Mouse (Mus musculus): Measurements from ENCODE around the gene Gatad2a.

Gatad2a gene

DNA sequence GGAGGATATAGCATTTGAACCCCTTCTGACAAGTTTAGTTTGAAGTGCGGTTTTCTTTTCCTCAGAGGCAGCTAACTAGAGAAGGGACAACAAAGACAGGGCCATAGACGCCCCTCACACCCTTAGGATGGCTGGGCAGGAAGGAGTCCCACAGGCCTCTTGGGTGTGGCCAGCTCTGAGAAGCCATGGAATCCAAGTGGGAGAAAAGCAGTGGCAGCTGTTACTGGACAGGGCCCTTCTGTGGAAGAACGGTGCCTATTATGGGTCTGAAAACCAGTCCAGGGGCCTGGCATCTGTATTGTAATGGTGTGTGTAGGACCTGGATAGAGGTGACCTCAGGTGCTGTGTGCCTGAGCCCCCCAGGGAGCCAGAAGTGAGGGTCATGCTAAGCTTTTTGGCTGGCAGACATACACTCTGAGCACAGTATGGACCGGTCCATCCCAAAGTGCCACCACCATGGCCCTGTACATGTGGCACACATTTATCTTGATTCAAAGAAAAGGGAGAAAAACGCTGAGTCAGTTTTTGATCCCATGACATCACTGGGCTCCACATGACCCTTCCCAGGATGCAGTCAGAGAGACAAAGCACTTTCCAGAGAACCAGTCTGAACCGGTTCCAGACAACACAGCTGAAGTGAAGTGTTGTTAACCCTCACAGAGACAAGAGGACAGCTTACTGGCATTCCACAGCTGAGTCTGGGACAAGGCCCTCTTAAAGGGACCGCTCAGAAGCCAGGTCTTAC is 60.0 kb downstream of the Gatad2a start:
- no peak for DNase-seq (ENCODE audit: low spot score in 2 of 2)

- DNase-seq (ENCODE audit: low spot score in 2 of 2) = no peak
Observed at GRCm38 (mm10) chr8:69935431-69935830, 60.8 kb downstream of the Gatad2a start.

- DNase-seq (ENCODE audit: low spot score in 2 of 2) = no peak
Observed at GRCm38 (mm10) chr8:69934582-69934981, 61.6 kb downstream of the Gatad2a start.

DNA sequence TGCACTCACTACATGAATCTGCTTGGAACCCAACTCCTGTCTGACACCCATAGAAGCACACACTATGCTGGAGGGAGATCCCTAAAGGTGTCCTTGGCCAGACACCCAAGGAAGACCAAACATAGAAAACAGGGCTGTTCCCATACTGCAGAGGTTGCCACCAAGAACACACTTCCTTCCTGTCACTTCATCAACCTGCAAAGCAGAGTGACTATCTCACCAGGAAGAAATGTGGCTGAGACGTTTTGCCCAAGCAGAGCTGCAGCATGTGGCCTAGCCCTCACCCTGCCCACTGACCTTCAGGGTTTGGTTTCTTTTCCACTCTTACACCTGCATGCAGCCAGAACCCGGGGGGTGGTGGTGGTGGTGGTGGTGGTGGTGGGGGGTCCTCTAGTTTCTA is 62.4 kb downstream of the Gatad2a start:
- DNase-seq (ENCODE audit: low spot score in 2 of 2) = no peak

DNA sequence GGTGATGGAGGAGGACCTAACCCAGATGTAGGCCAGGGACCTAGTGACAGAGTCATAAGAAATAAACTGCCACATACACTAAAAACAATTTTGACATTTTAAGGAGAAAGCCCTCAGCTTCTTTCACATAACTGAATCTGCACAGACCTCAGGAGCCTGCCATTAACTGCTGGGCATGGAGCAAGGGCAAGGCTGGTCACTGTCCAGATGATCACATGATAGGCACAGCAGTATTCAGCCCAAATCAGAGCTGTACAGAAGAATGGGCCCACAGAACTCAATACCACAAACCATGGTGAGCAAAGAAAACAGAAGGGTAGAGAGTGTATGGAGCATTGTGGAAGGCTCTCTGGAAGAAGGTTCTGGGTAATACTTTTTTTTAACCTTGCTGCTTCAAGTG is 69.3 kb downstream of the Gatad2a start:
- no peak for DNase-seq (ENCODE audit: low spot score in 2 of 2)

DNA sequence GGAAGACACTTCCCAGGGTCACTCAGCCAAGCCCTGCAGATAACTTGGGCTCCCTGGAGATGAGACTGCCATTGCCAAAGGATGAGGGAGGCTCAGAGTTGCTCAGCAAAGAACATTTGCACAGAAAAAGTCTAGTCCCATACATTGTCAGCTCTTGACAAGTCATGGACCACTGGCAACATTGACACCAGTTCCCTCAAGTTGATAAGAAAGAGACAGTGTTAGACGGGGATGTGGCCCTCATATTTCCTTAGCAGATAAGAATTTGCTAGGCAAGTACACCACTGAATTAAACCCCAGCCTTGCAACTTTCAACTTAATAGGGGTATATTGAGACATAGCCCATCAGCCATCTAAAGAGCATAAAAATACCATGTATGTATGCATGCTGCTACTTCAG is 72.2 kb downstream of the Gatad2a start:
- no peak for DNase-seq (ENCODE audit: low spot score in 2 of 2)

DNA sequence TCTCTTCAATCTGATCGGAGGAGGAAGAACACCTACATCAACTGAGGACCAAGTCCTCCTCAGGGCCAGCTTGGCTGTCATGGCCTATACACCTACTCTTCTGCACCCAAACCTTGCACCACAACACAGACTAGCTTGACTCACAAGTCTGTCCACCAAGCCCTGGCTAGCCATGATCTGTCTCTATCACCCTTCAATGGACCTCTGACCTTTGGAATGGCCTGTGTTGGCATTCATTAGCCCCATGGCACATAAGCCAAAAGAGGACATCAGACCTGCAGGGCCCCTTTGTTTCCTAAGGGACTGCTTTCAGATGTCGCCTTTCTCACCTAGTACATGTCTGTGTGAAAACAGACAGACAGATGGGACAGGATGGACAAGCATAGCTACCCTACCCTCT is 75.0 kb downstream of the Gatad2a start:
- no peak for DNase-seq (ENCODE audit: low spot score in 2 of 2)

DNA sequence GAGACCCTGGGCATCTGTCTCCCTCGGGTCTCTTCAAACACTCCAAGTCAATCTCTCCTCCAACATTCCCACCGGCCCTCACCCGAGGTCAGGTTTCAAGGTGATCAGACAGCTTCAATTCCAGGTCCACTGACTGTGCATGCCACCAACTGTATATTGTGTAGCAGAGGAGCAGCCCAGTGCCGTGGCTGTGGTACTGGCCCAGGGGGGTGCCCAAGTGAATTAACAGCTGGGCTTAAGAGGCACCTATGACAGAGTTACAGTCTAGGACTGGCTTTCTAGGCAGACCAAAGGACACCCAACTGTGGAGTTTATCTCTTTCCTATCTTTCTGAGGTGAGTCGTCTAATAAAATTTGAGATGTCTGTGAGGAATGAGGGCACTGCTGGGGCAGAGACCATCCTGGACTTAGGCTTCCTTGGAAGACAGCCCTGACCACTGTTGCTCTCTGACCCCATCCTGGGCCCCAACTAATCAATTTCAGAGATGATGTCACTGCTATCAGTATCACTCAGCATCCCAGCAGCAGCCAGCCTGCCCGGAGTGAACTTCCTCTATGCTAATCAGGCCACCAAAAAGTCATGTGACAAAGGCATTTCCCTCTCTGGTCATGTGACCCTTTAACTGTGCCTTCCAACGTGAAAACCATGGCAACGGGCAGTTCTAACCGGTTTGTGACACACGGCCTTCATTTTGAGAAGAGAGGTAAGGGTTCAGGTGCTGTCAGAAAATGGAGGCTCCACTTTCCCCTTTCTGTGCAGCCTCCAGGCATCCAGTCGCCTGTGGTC is 76.1 kb downstream of the Gatad2a start:
- peak; percentile 76 to 83 for DNase-seq (ENCODE audit: low spot score in 2 of 2)

DNA sequence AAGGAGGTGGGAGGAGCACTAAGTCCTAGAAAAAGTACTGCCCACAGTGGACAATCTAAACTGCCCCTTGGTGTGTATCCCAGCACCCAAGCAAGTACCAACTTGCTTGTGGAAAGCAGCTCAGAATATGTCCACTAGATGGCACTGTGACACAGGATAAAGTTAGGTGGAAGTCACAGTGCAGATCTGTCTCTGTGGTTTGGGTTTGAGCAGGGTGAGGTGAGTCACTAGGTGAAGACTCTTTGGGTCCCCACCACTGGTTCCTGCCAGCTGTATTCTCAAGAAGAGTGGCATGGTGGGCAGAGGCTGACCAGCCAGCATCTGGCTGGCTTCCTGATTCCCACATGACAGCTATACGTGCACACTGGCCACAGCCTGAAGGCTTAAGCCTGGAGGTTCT is 77.2 kb downstream of the Gatad2a start:
- DNase-seq (ENCODE audit: low spot score in 2 of 2) = peak; percentile 83 to 91

DNA sequence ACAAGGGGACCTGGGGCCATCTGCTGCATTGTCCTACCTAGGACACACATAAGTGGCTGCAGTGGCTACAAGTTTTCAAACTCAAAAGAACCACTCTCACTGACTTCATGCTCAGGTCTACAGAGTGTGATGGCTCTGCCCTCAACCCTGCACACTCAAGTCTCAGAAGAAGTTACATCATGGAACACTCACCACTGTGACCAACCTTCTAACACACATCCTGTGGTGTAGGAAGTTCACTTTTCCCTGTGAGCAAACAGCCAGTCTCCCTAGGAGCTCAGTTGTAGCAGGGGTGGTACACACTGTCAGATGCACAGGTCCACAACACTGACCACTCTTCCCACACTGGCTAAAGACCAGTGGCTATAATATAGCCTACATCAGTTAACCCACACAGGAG is 77.7 kb downstream of the Gatad2a start:
- DNase-seq (ENCODE audit: low spot score in 2 of 2) = no peak

GRCm38 (mm10) chr8:69915748-69916147 is 80.4 kb downstream of the Gatad2a start:
- DNase-seq (ENCODE audit: low spot score in 2 of 2) = no peak

- DNase-seq (ENCODE audit: low spot score in 2 of 2) = no peak
Observed at GRCm38 (mm10) chr8:69914526-69914925, 81.7 kb downstream of the Gatad2a start.

DNA sequence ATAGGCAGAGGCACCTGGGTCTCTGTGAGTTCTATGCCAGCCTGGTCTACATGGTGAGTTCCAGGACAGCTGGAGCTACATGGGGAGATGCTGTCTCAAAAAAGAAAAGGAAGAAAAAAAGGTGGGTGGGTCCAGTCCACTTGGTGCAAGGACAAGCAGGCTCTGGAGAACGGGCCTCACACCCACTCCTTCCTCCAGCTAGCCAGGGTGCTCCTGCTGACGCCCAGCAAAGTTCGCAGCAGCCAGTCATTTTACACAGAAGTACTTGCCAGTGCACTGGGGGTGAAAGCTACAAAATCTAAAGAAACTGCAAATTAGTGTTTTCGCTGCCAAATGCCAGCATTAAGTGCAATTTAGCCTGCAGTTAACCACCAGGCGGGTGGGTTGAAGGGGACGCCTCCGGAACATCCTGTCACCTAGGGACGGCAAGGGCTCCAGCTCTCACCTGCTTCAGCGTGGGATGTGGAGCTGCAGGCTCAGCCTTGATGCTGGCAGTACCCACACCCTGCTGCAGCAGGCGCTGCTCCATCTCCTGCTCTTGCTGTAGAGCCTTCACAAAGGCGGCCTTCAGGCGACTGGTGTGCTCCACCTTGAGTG is 83.6 kb downstream of the Gatad2a start:
- no peak for DNase-seq (ENCODE audit: low spot score in 2 of 2)

DNA sequence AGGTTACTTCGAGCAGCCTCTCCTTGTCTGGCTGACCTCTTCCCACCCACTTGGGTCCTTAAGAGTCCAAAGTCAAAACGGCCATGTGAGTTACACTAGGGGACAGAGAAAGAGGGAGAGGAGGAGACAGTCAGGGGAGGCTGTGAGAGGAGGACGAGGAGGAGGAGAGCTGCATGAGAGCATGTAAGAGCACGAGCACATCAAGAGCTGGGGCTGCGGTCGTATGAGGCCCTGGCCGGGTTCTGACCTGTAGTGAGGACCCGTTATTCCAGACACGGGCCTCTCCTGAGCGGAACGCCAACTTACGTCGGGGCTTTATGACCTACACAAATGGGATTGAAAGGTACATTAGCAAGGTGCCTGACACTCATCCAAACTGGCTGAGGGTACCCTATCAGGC is 84.3 kb downstream of the Gatad2a start:
- no peak for DNase-seq (ENCODE audit: low spot score in 2 of 2)

DNA sequence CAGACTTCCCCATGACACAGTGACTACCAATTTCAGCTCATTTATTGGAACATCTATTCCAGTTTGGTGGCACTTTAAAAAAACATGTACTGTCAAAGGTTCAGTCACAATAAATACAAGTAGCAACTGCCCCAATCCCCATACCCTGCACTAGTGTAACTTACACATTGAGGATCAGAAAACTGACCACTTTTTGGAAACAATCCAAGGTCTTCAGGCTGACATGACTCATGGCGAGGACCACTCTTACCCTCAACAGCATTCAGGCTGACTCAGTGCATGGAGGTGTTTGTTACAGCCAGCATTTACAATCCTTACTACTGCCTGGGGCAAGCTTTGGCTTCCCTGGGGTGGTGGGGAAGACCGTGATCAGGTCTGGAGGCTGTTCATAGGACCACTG is 89.1 kb downstream of the Gatad2a start:
- DNase-seq (ENCODE audit: low spot score in 2 of 2) = no peak

DNA sequence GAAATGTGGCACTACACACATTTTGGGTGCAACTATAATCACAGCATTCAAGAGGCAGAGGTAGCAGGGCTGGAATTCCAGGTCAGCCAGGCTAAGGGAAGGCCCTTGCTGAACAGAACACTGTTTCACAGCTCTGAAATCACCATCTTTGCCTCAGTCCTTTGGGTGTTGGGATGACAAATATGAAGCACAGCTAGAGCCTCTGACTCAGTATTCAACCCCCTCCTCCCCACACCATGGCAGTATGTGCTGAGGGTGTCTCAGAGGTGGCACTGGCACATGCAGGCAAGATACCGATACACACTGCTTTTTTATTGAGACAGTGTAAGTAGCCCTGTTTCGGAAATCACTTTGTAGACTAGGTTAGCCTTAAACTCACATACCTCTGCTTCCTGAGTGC is 89.9 kb downstream of the Gatad2a start:
- no peak for DNase-seq (ENCODE audit: low spot score in 2 of 2)

DNA sequence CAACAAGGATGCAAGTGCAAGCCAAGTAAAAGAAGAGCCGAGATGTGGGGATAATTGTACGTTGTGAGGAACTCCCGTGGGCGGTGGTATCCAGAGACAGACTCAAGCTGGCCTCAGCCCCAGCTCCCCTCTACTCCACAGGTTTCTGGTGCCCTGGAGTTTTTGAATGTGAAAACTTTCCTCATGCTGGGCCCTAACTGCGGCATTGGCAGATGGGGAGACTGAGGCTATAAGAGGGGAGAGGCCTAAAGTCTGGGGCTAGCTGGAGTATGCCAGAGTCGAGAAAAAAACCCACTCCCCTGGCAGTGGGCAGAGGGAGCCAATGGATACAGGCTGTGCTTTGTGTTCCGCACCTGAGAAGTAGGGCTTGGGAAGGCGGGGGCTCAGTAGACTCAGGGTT is 92.1 kb downstream of the Gatad2a start:
- DNase-seq (ENCODE audit: low spot score in 2 of 2) = no peak

DNA sequence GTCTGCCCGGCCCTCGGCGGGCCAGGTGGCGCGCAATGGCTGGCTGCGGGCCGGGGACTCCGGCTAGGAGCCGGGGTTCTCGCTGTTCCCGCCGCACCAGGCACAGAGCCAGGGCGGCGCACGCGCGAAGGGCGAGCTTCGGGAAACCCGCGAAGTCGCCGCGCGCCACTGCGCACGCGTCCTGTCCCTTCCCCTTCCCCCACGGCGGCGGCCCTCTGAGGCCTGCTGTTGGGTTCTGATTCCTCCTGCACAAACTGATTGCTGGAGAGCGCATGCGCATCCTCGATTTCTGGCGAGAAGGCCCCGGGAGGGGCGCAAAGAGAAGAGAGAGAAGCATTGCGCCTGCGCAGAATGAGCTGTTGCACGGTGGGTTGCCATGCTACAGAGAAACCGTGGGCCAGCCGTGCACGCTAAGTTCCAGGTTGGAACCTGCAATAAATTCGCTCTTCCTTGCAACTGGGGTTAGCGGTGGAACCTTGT is 93.1 kb downstream of the Gatad2a start:
- DNase-seq (ENCODE audit: low spot score in 2 of 2) = peak; percentile 97 to 99

DNA sequence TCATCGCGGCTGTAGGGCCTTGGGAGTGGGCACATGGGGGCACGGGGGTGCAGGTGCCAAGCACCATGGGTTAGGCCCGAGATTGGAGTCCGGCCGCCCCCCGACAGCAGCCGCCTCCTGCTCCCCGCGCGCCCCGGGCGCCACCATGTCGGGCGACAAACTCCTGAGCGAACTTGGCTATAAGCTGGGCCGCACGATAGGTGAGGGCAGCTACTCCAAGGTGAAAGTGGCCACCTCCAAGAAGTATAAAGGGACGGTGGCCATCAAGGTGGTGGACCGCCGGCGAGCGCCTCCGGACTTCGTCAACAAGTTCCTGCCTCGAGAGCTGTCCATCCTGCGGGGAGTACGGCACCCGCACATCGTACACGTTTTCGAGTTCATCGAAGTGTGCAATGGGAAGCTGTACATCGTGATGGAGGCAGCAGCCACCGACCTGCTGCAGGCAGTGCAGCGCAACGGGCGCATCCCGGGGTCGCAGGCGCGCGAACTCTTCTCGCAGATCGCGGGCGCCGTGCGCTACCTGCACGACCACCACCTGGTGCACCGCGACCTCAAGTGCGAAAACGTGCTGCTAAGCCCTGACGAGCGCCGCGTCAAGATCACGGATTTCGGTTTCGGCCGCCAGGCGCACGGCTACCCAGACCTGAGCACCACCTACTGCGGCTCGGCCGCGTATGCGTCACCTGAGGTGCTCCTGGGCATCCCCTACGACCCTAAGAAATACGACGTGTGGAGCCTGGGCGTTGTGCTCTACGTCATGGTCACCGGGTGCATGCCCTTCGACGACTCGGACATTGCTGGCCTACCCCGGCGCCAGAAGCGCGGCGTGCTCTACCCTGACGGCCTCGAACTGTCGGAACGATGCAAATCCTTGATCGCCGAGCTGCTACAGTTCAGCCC is 93.8 kb downstream of the Gatad2a start, which contains the start of the genes Tssk6, Ndufa13 and Yjefn3:
Gene Tssk6 (plus strand): TSS at position 22 of the 900 bp plus-strand sequence.
Gene Ndufa13 (minus strand): TSS at position 396 of the 900 bp plus-strand sequence.
Gene Yjefn3 (minus strand): TSS at position 550 of the 900 bp plus-strand sequence.
- DNase-seq (ENCODE audit: low spot score in 2 of 2) = peak; percentile 54 to 84

GRCm38 (mm10) chr8:69901484-69902162 is 94.6 kb downstream of the Gatad2a start:
- peak; percentile 96 to 98 for DNase-seq (ENCODE audit: low spot score in 2 of 2)

Measured in spleen, postnatal 4 days (tissue).